Mouse (Mus musculus) midbrain, embryonic 14.5 days (tissue): ENCODE measurements around the gene Ebf3. TPM values are rescaled to one million over a fixed set of nuclear protein-coding genes. Genes with fewer than 3 reads are reported as not detected.

Experiments used
- ATAC-seq: fragments of 200-750 bp; cut with Nextera tagmentation; 2 replicates; pipeline ENCODE4 v1.8.0; 2017; ENCODE audit warnings: moderate number of reproducible peaks, moderate library complexity; ENCODE audit not compliant: low FRiP score, low TSS enrichment
- DNase-seq: peaks from one replicate; pipeline ENCODE4 v3.0.0-alpha.2; 2015
- H3K27ac ChIP-seq: fragments of 300-500 bp; sonication (generic); replicated peaks from 2 replicates; pipeline ENCODE4 v1.5.1; 2014; ENCODE audit warnings: mild to moderate bottlenecking, low read depth, low read length, moderate library complexity
- H3K27me3 ChIP-seq: fragments of 300-500 bp; sonication (generic); 2 replicates; pipeline ENCODE4 v1.6.1; 2014; ENCODE audit warnings: low read length, control low read depth, mixed read lengths; ENCODE audit not compliant: control insufficient read depth, insufficient read depth
- H3K36me3 ChIP-seq: fragments of 300-500 bp; sonication (generic); 2 replicates; pipeline ENCODE4 v1.6.1; 2014; ENCODE audit warnings: low read length, control low read depth; ENCODE audit not compliant: control insufficient read depth, insufficient read depth
- H3K4me1 ChIP-seq: fragments of 300-500 bp; sonication (generic); 2 replicates; pipeline ENCODE4 v1.6.1; 2014; ENCODE audit warnings: mild to moderate bottlenecking, antibody characterized with exemption, low read length, control low read depth; ENCODE audit not compliant: control insufficient read depth, insufficient read depth
- H3K4me2 ChIP-seq: fragments of 300-500 bp; sonication (generic); 2 replicates; pipeline ENCODE4 v1.6.1; 2014; ENCODE audit warnings: mild to moderate bottlenecking, low read length, moderate library complexity
- H3K4me3 ChIP-seq: fragments of 300-500 bp; sonication (generic); replicated peaks from 2 replicates; pipeline ENCODE4 v1.5.1; 2014; ENCODE audit warnings: low read depth, low read length
- H3K9ac ChIP-seq: fragments of 300-500 bp; sonication (generic); replicated peaks from 2 replicates; pipeline ENCODE4 v1.6.1; 2014; ENCODE audit warnings: mild to moderate bottlenecking, low read length, moderate library complexity
- H3K9me3 ChIP-seq: fragments of 300-500 bp; sonication (generic); 2 replicates; pipeline ENCODE4 v1.6.1; 2016; ENCODE audit warnings: low read length, control low read depth, mixed read lengths; ENCODE audit not compliant: control insufficient read depth
- WGBS: fragments of 180-500 bp; shearing (Covaris S2); extraction: QIAGEN DNeasy Blood & Tissue Kit; methylation state at CpG from one replicate; pipeline ENCODE4 v1.1.7; 2014; 5-methylcytosine and 5-hydroxymethylcytosine counted together
- polyA plus RNA-seq: library from polyadenylated mRNA; unstranded; fragments of >200 nt; fragmentation: Nextera tagmentation; extraction: Ambion mirVana; gene quantifications from 2 replicates; pipeline ENCODE4 v1.2.1, GENCODE M21; 2014

Gene Ebf3
- polyA plus RNA-seq, 1 experiment from 2014 or later = 34.0 TPM

GRCm38 (mm10) chr7:137272252-137272651 lies 42.0 kb downstream of the Ebf3 start:
- DNase-seq (no peak), ATAC-seq (no peak)
- H3K27ac ChIP-seq = no peak overlapping the region
- H3K27me3 ChIP-seq = no peaks in the 10 kb centered on the region
- no peaks in the 10 kb centered on the region for H3K36me3 ChIP-seq
- H3K4me1 ChIP-seq = peaks cover 61% of the 10 kb centered on the region
- 82% methylated on average over 10 of the region's 10 CpGs for WGBS
- H3K9me3 ChIP-seq = no peaks in the 10 kb centered on the region
- H3K9ac ChIP-seq = no peak overlapping the region
- H3K4me2 ChIP-seq = no peak overlapping the region
- H3K4me3 ChIP-seq = no peak overlapping the region

- no peak for DNase-seq
- no peak overlapping the region for H3K4me3 ChIP-seq
- no peaks in the 10 kb centered on the region for H3K27me3 ChIP-seq
- no peak overlapping the region; the same call in 1 of the 2 replicates for H3K4me2 ChIP-seq
- 72% methylated on average over 8 of the region's 8 CpGs for WGBS
- no peak for ATAC-seq
- peak overlapping the region; percentile 57 for H3K27ac ChIP-seq
- no peaks in the 10 kb centered on the region for H3K36me3 ChIP-seq
- H3K9me3 ChIP-seq = no peaks in the 10 kb centered on the region
- no peak overlapping the region for H3K9ac ChIP-seq
- peaks cover 76% of the 10 kb centered on the region for H3K4me1 ChIP-seq
Measured at GRCm38 (mm10) chr7:137268452-137269155, 45.6 kb downstream of the Ebf3 start.

GRCm38 (mm10) chr7:137267441-137267840 lies 46.8 kb downstream of the Ebf3 start:
- Histone ChIP-seq H3K4me3 (no peak overlapping the region), H3K27me3 (no peaks in the 10 kb centered on the region), H3K36me3 (no peaks in the 10 kb centered on the region), H3K9me3 (no peaks in the 10 kb centered on the region), H3K9ac (0 out of 2 replicates have a peak overlapping the region, but pooled peaks have one; percentile 34), H3K4me2 (peak overlapping the region; percentile 49), H3K27ac (no peak overlapping the region), H3K4me1 (peaks cover 76% of the 10 kb centered on the region)
- peak; percentile 44; the same call in 1 of the 2 replicates for ATAC-seq
- no peak for DNase-seq
- WGBS = 62% methylated on average over 9 of the region's 9 CpGs

- WGBS = 11% methylated on average over 17 of the region's 17 CpGs
- no peaks in the 10 kb centered on the region for H3K9me3 ChIP-seq
- DNase-seq = peak; percentile 71
- H3K4me2 ChIP-seq = peak overlapping the region; percentile 49
- H3K27ac ChIP-seq = peak overlapping the region; percentile 41; the same call in 1 of the 2 replicates
- H3K27me3 ChIP-seq = no peaks in the 10 kb centered on the region
- ATAC-seq = 0 out of 2 replicates have a peak, but pooled peaks have one; percentile 32
- H3K9ac ChIP-seq = peak overlapping the region; percentile 34; the same call in 1 of the 2 replicates
- H3K4me3 ChIP-seq = peak overlapping the region; percentile 10; the same call in 1 of the 2 replicates
- H3K4me1 ChIP-seq = peaks cover 75% of the 10 kb centered on the region
- H3K36me3 ChIP-seq = no peaks in the 10 kb centered on the region
Measured at GRCm38 (mm10) chr7:137266575-137266974, 47.7 kb downstream of the Ebf3 start.

- no peak overlapping the region for H3K4me2 ChIP-seq
- no peak for DNase-seq
- H3K4me1 ChIP-seq = peaks cover 64% of the 10 kb centered on the region
- H3K9ac ChIP-seq = no peak overlapping the region
- no peaks in the 10 kb centered on the region for H3K27me3 ChIP-seq
- no peak overlapping the region for H3K4me3 ChIP-seq
- H3K9me3 ChIP-seq = no peaks in the 10 kb centered on the region
- no peaks in the 10 kb centered on the region for H3K36me3 ChIP-seq
- H3K27ac ChIP-seq = no peak overlapping the region; the same call in 1 of the 2 replicates
- no peak for ATAC-seq
- WGBS = 76% methylated on average over 8 of the region's 8 CpGs
Measured at GRCm38 (mm10) chr7:137262330-137262729, 51.9 kb downstream of the Ebf3 start.

- no peaks in the 10 kb centered on the region for H3K27me3 ChIP-seq
- no peak overlapping the region for H3K4me3 ChIP-seq
- H3K36me3 ChIP-seq = no peaks in the 10 kb centered on the region
- H3K9me3 ChIP-seq = no peaks in the 10 kb centered on the region
- H3K27ac ChIP-seq = peak overlapping the region; percentile 45
- H3K4me2 ChIP-seq = no peak overlapping the region
- H3K9ac ChIP-seq = no peak overlapping the region
- peak; percentile 78 for DNase-seq
- H3K4me1 ChIP-seq = peaks cover 90% of the 10 kb centered on the region
- no peak for ATAC-seq
- WGBS = 20% methylated on average over 11 of the region's 11 CpGs
Measured at GRCm38 (mm10) chr7:137246213-137246872, 67.9 kb downstream of the Ebf3 start.

- peak; percentile 65; the same call in 1 of the 2 replicates for ATAC-seq
- DNase-seq = peak; percentile 74
- peak overlapping the region; percentile 24 for H3K4me2 ChIP-seq
Measured at GRCm38 (mm10) chr7:137244839-137245238, 69.4 kb downstream of the Ebf3 start.

GRCm38 (mm10) chr7:137240481-137240880 lies 73.8 kb downstream of the Ebf3 start:
- 87% methylated on average over 8 of the region's 8 CpGs for WGBS
- Histone ChIP-seq H3K9ac (no peak overlapping the region), H3K4me1 (peaks cover 83% of the 10 kb centered on the region)

More at GRCm38 (mm10) chr7:137244839-137245238, 69.4 kb downstream of the Ebf3 start:
- 31% methylated on average over 7 of the region's 7 CpGs for WGBS
- Histone ChIP-seq H3K4me3 (no peak overlapping the region), H3K9me3 (no peaks in the 10 kb centered on the region), H3K4me1 (peaks cover 91% of the 10 kb centered on the region), H3K9ac (no peak overlapping the region; the same call in 1 of the 2 replicates), H3K36me3 (no peaks in the 10 kb centered on the region), H3K27me3 (no peaks in the 10 kb centered on the region), H3K27ac (peak overlapping the region; percentile 79)

More at GRCm38 (mm10) chr7:137240481-137240880, 73.8 kb downstream of the Ebf3 start:
- no peaks in the 10 kb centered on the region for H3K9me3 ChIP-seq
- H3K4me3 ChIP-seq = no peak overlapping the region
- peaks cover 4% of the 10 kb centered on the region for H3K36me3 ChIP-seq
- H3K27me3 ChIP-seq = no peaks in the 10 kb centered on the region
- H3K27ac ChIP-seq = peak overlapping the region; percentile 79; the same call in 1 of the 2 replicates
- ATAC-seq (no peak), DNase-seq (no peak)
- H3K4me2 ChIP-seq = no peak overlapping the region
